In genomic region chr14:121107707-121108285, GRCm38 (mm10) we compare ENCODE assay signal across 9 mouse cellular contexts.
DNase-seq lines count a peak whose midpoint lies in the region; ATAC-seq and TF ChIP-seq lines count a peak whose summit lies in the region.
"Had no signal": no experiment of that assay in that cellular context is flagged by ENCODE, and none has a peak within 500 bp of the region (broad histone marks: within the 10 kb centered on the region; RNA-seq: fewer than 3 reads in every experiment).

No protein-coding gene starts in this region.

- DNase-seq in hindbrain, embryonic 14.5 days (ENCODE audit: low spot score) = no peak
- DNase-seq in CD4-positive helper T cell, adult 2 months (ENCODE audit: low read depth, low spot score) = peak; percentile 84
- peak; percentile 35 for DNase-seq in brain, embryonic 14.5 days (ENCODE audit: low read depth)
- DNase-seq in limb, embryonic 11.5 days (ENCODE audit: low spot score) = peak; percentile 44
- no peak for DNase-seq in frontal cortex, postnatal 25 days (ENCODE audit: low spot score in 2 of 2)

- 74% methylated on average over 10 of the region's 10 CpGs for WGBS in hindbrain, embryonic 12.5 days
- 84% methylated on average over 10 of the region's 10 CpGs for WGBS in hindbrain, embryonic 14.5 days
- WGBS in limb, embryonic 11.5 days = 15% methylated on average over 10 of the region's 10 CpGs

- H3K9ac ChIP-seq in hindbrain, embryonic 12.5 days = no peak overlapping the region
- no peak overlapping the region for H3K9ac ChIP-seq in hindbrain, embryonic 14.5 days
- no peak overlapping the region; the same call in 1 of the 2 replicates for H3K9ac ChIP-seq in limb, embryonic 11.5 days (ENCODE audit: low read length)
- H3K9ac ChIP-seq: midbrain, embryonic 12.5 days had no signal

- peaks cover 54% of the 10 kb centered on the region for H3K4me1 ChIP-seq in hindbrain, embryonic 12.5 days
- peaks cover 13% of the 10 kb centered on the region for H3K4me1 ChIP-seq in hindbrain, embryonic 14.5 days (replicated peaks; ENCODE audit: control insufficient read depth, insufficient read depth, low read length)
- peaks cover 69% of the 10 kb centered on the region for H3K4me1 ChIP-seq in limb, embryonic 11.5 days (ENCODE audit: control insufficient read depth, insufficient read depth, low read length)

- no peak overlapping the region for H3K4me3 ChIP-seq in hindbrain, embryonic 12.5 days
- H3K4me3 ChIP-seq in hindbrain, embryonic 14.5 days (replicated peaks; ENCODE audit: low read length) = no peak overlapping the region
- H3K4me3 ChIP-seq in limb, embryonic 11.5 days (ENCODE audit: low read depth, low read length) = no peak overlapping the region
- H3K4me3 ChIP-seq: midbrain, embryonic 12.5 days had no signal

- no peak for ATAC-seq in hindbrain, embryonic 12.5 days (ENCODE audit: low FRiP score)
- ATAC-seq in hindbrain, embryonic 14.5 days (ENCODE audit: low FRiP score) = no peak
- ATAC-seq in limb, embryonic 11.5 days (ENCODE audit: insufficient number of reproducible peaks, low FRiP score, low TSS enrichment, low read depth) = no peak
- no peak for ATAC-seq in megakaryocyte, adult 5-6 weeks (ENCODE audit: poor library complexity, severe bottlenecking)

- TF ChIP-seq POLR2A in brain, embryonic 14.5 days (IDR thresholded peaks at IDR 0.05; ENCODE audit: borderline replicate concordance, extremely low read depth, insufficient read depth, insufficient read length, poor library complexity, severe bottlenecking) = no peak

- TF ChIP-seq CTCF in brain, embryonic 14.5 days (IDR thresholded peaks at IDR 0.05; ENCODE audit: borderline replicate concordance, extremely low read depth, insufficient read depth, insufficient read length) = no peak

- H3K4me2 ChIP-seq in hindbrain, embryonic 12.5 days (replicated peaks) = no peak overlapping the region
- no peak overlapping the region for H3K4me2 ChIP-seq in hindbrain, embryonic 14.5 days (replicated peaks)
- H3K4me2 ChIP-seq in limb, embryonic 11.5 days (ENCODE audit: low read depth, severe bottlenecking) = peak overlapping the region; percentile 17; the same call in 1 of the 2 replicates
- H3K4me2 ChIP-seq: midbrain, embryonic 12.5 days had no signal

- no peaks in the 10 kb centered on the region for H3K9me3 ChIP-seq in hindbrain, embryonic 12.5 days (replicated peaks)
- H3K9me3 ChIP-seq in hindbrain, embryonic 14.5 days (ENCODE audit: control insufficient read depth, low read length) = no peaks in the 10 kb centered on the region
- H3K9me3 ChIP-seq in limb, embryonic 11.5 days (ENCODE audit: control insufficient read depth, low read length) = no peaks in the 10 kb centered on the region
- H3K9me3 ChIP-seq: midbrain, embryonic 12.5 days had no signal

- H3K27ac ChIP-seq in hindbrain, embryonic 12.5 days = peak overlapping the region; percentile 66; the same call in 1 of the 2 replicates
- H3K27ac ChIP-seq in hindbrain, embryonic 14.5 days = no peak overlapping the region
- peak overlapping the region; percentile 92 for H3K27ac ChIP-seq in limb, embryonic 11.5 days (replicated peaks; ENCODE audit: low read depth, low read length)
- H3K27ac ChIP-seq: midbrain, embryonic 12.5 days had no signal

- peaks cover 1% of the 10 kb centered on the region; the same call in 1 of the 2 replicates for H3K36me3 ChIP-seq in hindbrain, embryonic 12.5 days
- H3K36me3 ChIP-seq in hindbrain, embryonic 14.5 days (replicated peaks; ENCODE audit: control insufficient read depth, insufficient read depth) = no peaks in the 10 kb centered on the region
- no peaks in the 10 kb centered on the region; the same call in 1 of the 2 replicates for H3K36me3 ChIP-seq in limb, embryonic 11.5 days (ENCODE audit: control insufficient read depth, insufficient read depth, low read length)

- no peaks in the 10 kb centered on the region for H3K27me3 ChIP-seq in hindbrain, embryonic 12.5 days
- no peaks in the 10 kb centered on the region for H3K27me3 ChIP-seq in hindbrain, embryonic 14.5 days (ENCODE audit: control insufficient read depth, insufficient read depth, low read length)
- H3K27me3 ChIP-seq in limb, embryonic 11.5 days (ENCODE audit: control insufficient read depth, insufficient read depth, low read length) = no peaks in the 10 kb centered on the region
- H3K27me3 ChIP-seq: midbrain, embryonic 12.5 days; Patski had no signal

Comparison
In these comparisons a context has a peak if more than half of its experiments do, and no peak if none do; other contexts are left out.
1. DNase-seq: peak in CD4-positive helper T cell, adult 2 months (single experiment), brain, embryonic 14.5 days (single experiment) and limb, embryonic 11.5 days (single experiment); none in hindbrain, embryonic 14.5 days (single experiment) and frontal cortex, postnatal 25 days (0 of 2).